Mouse (Mus musculus): ENCODE measurements around the gene Cfdp1. TPM values are rescaled to one million over a fixed set of nuclear protein-coding genes. Genes with fewer than 3 reads are reported as not detected.

Cfdp1 gene
- total RNA-seq (2023): 38.5 TPM

DNA sequence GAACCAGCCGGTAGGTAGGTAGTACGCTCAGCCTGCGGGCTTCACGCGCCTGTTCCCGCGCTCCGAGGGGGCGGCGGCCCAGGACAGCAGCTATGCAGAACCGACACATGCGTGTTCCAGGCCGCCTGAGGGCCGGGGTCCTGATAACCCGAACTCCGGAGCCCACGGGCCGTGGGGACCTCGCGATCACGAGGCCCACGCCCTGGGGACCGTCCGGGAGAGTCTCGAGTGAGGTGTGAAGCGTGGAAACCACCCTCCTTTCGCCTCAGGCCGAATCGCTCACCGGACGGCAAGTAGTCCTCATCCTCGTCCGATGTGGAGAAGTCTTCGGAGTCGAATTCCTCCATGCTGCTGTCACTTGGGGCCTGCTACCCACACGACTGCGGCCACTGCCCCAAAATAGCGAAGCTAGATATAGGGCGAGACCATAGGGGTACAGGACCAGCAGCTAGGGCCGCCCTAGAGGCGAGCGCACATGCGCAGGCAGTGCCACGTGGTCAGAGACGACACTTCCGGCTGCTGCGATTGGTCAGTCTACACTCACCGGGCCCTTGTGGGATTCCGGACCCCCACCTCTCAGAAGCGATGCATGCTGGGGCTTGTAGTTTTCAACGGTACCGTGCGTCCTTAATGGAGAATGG is at the start of gene Cfdp1:
Gene Cfdp1, minus strand, starts transcription at position 431 of the 641 bp plus-strand sequence.

DNA sequence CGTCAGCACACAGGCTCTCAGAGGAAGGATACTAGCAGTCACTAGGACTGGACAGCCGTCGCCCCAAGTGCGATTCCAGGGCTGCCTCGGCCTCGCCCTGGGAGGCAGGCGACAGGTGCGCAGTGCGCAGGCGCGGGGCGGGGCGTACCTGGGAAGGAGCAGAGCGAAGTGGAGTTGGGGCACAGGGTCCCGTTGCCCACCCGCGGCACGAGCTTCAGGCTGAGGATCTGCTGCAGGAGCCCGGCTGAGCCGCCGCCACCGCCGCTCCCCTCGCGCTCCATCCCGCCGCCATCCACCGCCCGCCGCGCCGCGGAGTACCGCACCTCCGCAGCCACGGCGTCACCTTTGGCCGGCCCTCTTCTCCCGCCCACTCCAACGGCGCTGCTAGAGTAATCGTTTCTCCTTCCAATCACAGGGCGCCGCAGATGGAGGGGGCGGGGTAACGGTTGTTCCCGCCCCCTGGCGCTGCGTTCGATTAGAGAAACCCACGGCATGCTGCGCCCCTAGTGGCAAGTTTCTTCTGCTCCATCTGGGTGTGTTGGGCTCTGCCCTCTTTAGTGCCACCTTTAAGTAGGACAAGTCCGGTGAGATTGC is 22.4 kb upstream of the Cfdp1 start, which contains the start of gene Tmem170:
Gene Tmem170, minus strand, starts transcription at position 396 of the 594 bp plus-strand sequence.

DNA sequence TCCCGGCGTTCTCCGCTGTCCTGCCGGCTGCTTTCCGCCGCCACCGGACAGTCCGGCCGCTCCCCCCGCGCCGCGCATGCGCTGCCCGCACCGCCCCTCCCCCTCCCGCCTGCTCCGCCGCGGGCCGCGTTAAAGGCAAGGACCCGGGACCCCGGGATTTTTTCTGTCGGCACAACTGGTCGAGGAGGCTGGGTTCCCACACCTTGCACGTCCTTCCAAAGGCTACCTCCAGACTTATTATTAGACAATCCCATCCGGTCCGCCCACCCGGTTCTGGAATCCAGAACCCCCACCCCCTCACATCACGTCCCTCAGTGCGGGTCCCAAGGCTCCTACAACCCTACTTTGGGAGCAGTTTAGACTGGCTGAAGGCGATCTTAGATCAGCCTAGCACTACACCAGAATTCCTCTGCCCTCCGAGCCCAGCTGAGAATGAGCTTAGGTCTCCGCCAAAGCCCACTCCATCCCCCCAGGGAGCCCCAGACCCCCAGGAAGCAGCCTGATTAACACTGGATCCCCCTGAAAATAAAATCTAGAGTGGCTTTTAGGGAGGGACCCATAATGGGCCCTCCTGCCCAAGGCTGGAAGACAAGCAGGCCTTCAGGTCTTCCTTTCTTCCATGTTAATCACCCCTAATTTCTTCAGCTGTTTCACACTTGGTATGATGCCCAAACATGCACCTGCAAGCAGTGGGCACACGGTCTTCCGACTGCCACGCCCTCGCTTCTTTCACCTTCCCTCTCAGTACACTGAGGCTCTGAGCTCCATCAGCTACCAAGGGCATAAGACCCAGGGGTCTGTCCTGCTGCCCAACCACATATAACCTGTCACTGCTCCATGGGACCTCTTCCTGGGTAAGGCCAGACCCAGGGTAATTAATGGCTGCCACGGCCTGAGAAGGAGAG is 110.0 kb downstream of the Cfdp1 start, which contains the start of gene Bcar1:
Gene Bcar1, minus strand, starts transcription at position 18 of the 905 bp plus-strand sequence.

Other genes with a start within 250 kb of the Cfdp1 start
- 2.1 TPM for gene Ldhd, start 223.9 kb downstream of the Cfdp1 start, total RNA-seq (2023)
- gene Zfp1, start 210.9 kb downstream of the Cfdp1 start, total RNA-seq (2023): 26.5 TPM
- 1.9 TPM for gene Ctrb1, start 163.3 kb downstream of the Cfdp1 start, total RNA-seq (2023)
- 0.95 TPM for gene Bcar1, start 110.5 kb downstream of the Cfdp1 start, total RNA-seq (2023)
- 2.8 TPM for gene Tmem170, start 22.5 kb upstream of the Cfdp1 start, total RNA-seq (2023)
- not detected for gene Chst5, start 56.2 kb upstream of the Cfdp1 start, total RNA-seq (2023)
- 1.1 TPM for gene Tmem231, start 79.6 kb upstream of the Cfdp1 start, total RNA-seq (2023)
- 98.3 TPM for gene Gabarapl2, start 86.4 kb upstream of the Cfdp1 start, total RNA-seq (2023)
- 5.3 TPM for gene Adat1, start 138.0 kb upstream of the Cfdp1 start, total RNA-seq (2023)
- gene Kars, start 157.0 kb upstream of the Cfdp1 start, total RNA-seq (2023): 75.6 TPM
- 16.3 TPM for gene Terf2ip, start 157.1 kb upstream of the Cfdp1 start, total RNA-seq (2023)
- gene Gm6793, start 160.7 kb upstream of the Cfdp1 start, total RNA-seq (2023): not detected

All from CD4-positive naive resting alpha-beta T cell, adult 57 days (primary cell).